Mouse (Mus musculus) lung, adult 2 months (tissue): ENCODE data around the gene Sox13.

ENCODE experiments used
- CTCF ChIP-seq: fragments of 200-500 bp; IDR thresholded peaks from 2 replicates; pipeline ENCODE4 v1.5.1; 2011; ENCODE audit warnings: mild to moderate bottlenecking, low read length, control low read depth; ENCODE audit not compliant: insufficient read depth
- POLR2A ChIP-seq: fragments of 200-500 bp; IDR thresholded peaks from 2 replicates; pipeline ENCODE4 v1.6.1; 2011; ENCODE audit warnings: low read depth, mild to moderate bottlenecking, control low read depth, low read length, borderline replicate concordance; ENCODE audit errors: extremely low read depth

GRCm38 (mm10) chr1:133471086-133471485 is 46.9 kb upstream of the Sox13 start:
- TF ChIP-seq POLR2A (no peak), CTCF (no peak)
